Mouse (Mus musculus) thymus, postnatal 36 days (tissue): ENCODE results near the gene Rps6ka5.

Experiments
- DNase-seq, 2 experiments: peaks; one replicate each; pipeline ENCODE4 v3.0.0; 2022; ENCODE audit warnings: mixed read lengths in 2 of 2

The Rps6ka5 gene

DNA sequence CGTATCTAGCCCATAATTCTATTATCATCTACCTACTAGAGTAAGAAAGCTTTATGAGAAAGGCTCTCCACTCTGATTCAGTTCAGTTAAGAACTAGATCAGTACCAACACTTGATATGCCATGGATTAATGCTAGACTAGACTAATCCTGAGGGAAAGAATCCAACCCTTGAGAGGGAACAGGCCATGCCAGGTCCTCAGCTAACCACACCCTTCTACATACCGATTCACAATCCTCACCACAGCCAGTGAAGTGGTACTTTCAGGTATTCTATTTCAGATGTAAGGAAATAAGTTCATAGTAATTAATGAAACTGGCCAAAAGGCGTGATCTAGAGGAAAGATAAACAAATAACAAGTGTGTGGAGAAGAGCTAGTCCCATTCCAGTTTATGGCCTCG, 70.8 kb downstream of the Rps6ka5 start:
- DNase-seq, result no peak

- no peak for DNase-seq
Observed at GRCm38 (mm10) chr12:100641936-100642335, 84.8 kb downstream of the Rps6ka5 start.

- DNase-seq, result no peak
Observed at GRCm38 (mm10) chr12:100640726-100641125, 86.1 kb downstream of the Rps6ka5 start.

- DNase-seq, result peak; percentile 43 to 53
Observed at GRCm38 (mm10) chr12:100639680-100640079, 87.1 kb downstream of the Rps6ka5 start.

- no peak for DNase-seq
Observed at GRCm38 (mm10) chr12:100637886-100638285, 88.9 kb downstream of the Rps6ka5 start.

DNA sequence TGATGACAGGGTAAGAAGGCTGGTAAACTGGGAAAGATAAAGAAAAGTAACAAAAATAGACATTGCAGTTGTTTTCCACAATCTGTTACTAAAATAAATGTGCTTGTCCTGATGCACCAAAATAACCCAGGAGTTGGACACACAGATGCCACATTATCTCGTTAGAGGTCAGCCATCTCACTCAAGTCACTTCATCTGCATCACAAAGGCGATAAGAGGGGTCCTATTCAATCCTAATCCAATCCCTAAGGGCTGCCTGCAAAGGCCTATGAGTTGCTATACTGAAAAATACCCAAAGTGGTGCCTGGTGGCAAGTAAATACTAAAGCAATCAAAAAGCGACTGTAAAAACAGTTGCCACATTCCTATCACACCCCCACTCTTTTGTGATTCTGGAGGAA, 90.0 kb downstream of the Rps6ka5 start:
- DNase-seq, result no peak

DNA sequence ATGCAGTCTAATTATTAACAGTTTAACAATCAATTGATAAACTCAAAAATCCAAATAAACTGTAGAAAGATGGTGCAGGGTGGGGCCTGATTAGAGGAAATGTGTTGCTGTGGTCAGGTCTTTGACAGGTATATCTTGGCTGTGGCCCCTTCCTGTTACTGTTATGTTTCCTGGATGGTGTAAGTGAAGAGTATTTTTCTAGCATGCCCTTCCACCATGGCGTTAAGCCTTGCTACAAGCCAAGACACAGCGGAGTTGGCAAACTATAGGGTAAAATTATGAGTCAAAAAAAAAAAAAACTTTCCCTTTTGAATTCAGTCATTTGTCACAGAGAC, 90.5 kb downstream of the Rps6ka5 start:
- DNase-seq, result no peak

DNA sequence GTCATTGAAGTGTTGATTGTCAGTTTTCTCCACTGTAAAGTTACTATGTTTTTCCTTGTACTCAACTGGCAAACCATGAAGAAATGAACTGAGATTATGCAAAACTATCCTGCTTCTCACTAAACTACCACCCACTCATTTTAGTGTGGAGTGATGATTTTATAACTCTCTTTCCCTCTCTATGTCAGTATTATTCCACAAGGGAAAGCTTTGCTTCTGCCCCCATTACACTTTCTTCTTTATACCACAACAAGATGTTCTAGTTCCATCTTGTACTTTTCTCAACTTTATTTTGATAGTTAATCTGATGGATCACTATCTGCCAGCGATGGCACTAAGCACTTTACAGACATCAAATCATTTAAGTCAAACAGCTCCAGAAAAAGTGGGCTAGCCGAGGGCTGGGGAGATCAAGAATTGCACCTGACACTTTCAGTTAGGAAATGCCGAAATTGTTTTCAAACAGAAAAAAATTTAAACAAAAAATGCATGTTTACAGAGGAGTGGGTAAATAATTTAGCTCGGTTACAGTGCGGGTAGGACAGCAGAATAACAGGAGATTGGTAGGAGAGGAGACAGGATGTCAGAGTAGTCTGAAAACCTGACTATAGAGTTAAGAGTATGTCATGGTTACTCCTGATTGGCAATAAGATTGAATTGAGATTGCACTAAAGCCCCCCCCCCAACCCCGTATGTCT, 91.0 kb downstream of the Rps6ka5 start:
- no peak for DNase-seq

DNA sequence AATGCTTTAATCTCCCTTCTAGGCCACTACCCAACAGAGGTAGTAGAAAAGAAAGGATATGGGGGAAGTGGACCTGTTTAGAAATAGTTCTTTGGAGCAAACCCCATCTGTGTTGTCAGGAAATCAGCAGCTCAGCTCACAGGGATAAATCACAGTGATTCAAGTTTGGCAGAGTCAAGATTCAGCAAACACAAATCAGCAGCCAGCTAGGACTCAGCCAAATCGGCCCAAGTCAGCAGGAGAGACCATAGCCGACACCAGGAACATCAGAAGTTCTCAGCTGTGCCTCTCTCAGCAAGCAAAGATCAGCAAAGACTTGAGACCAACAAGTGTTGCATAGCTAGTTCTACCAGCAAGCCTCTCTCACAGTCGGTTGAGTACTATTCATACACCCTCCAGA, 93.6 kb downstream of the Rps6ka5 start:
- DNase-seq, result no peak

- DNase-seq, result no peak
Observed at GRCm38 (mm10) chr12:100631286-100631685, 95.5 kb downstream of the Rps6ka5 start.

GRCm38 (mm10) chr12:100629126-100629920, 97.5 kb downstream of the Rps6ka5 start:
- no peak for DNase-seq

DNA sequence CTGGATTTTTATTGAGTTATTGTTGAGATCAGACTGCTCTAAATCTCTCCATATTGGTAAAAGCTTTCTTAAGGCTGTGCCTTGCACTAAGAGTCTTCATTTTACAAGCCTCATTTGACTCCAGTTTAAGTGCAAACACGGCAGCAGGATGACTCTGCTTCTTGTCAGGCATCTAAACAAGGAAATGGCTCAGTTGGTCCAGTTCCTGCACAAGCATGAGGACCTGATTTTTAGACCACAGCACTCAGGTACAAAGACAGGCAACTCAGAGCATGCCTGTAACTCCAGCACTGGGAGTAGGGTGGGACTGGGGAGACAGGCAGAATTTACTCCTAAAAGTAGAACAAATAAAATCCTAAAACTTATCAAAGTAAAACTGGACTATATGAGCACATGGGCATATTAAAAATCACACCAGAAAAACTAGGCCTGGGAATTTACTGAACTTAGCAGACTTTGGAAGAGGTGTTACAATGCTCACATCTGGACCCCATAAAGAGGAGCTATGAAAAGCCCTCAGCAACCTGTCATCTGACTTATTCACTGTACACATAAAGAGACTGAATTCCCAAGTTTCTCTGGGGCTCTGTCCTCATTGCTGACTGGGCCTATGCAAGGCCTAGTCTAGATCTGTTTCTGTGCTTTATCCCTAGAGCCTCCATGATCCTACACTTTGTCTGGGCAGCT, 99.6 kb downstream of the Rps6ka5 start:
- no peak for DNase-seq

DNA sequence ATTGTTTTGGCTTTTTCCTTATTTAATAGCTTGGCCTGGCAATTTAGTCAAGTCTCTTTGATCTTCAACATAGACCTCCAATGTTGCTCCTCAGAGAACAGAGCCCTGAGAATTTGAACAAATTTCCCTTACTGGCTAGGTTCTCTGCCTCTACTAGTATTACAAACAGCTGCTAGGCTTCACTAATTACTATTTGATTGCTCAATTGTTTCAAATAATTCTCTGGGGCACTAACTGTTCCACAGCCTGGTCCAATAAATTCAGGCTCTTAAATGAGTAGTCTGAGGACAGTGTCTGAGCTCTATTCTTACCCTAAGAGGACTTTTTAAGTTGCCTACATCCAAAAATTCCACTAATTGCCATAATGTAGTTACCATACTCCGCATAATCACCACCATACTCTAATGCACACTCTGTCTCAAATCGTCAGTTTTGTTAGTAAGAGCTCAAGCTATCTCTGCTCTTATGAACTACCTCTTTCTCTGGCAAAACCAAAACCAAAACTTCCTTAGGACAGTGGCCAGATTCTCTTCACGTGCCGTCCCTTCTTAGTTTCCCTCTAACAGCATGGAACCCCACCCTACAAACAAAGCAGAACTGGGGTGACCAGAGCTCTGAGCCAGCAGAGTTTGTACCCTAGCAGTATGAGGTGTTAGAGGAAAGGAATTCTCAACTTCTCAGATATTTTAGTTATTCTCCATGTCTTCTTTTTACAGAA, 100.4 kb downstream of the Rps6ka5 start:
- DNase-seq, result no peak

DNA sequence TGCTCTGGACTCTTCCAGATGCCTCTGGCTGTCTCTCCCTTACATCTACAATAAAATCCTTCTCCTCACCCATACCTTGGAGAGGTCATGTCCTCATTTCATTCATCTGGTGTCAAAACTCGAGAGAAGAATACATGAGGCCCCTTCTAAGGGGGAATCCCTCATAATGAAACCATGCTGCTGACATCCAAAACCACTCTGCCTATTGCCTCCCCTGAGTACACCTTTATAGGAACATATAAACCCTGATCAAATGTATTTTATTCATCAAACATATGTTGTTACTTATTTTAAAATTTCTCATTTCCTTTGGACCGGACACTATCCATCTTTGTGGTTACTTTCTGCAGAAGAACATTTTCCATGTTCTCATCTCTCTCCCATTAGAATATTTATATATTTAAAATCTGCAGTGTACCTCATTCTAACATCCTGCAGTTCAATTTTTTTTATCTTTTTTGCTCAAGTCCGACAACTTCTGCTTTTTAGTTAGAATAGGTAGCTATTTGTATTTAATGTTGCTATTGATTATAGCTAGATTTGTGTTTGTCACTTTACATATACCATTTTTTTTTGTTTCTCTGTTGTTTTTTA, 101.8 kb downstream of the Rps6ka5 start:
- no peak for DNase-seq

DNA sequence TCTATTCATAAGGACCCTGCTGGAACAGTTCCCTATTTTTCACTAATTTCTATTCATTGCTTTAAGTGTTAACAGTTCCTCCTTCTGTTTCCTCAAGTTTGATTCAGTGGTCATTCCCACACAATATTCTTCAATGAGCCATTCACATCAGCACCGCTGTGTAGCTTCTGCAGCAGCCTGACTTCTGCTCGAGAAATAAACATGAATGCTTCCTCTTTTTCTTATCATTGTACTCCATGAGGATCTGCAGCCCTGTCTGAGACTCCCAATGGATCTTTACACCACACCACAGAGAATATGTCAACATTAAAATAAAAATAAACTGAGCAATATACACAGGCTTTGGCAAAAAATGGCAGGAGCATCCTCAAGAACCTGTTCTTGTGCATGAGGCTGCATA, 111.5 kb downstream of the Rps6ka5 start:
- DNase-seq, result no peak

- no peak for DNase-seq
Observed at GRCm38 (mm10) chr12:100613878-100614277, 112.9 kb downstream of the Rps6ka5 start.

DNA sequence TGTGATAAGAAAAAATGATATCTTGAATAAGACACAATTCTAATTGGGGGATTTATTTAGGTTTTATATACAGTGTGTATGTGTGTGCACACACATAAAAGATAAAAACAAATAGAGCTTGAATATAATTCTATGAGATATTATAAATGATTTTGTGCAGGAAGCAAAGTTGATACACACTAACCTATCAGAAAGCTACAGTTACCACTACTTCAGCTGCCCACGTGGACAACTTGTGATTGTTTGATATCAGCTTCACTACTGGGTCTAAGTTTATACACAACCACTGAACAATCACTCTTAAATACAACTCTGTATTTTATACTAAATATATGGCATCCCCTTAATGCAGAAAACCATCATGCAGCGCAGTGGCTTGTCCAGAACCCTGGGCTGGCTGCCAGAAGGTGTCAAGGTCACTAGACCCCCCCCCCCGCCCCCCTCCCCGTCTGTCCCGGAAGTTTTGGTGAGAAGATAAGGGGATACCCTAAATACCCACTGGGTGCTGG, 113.5 kb downstream of the Rps6ka5 start:
- no peak for DNase-seq

DNA sequence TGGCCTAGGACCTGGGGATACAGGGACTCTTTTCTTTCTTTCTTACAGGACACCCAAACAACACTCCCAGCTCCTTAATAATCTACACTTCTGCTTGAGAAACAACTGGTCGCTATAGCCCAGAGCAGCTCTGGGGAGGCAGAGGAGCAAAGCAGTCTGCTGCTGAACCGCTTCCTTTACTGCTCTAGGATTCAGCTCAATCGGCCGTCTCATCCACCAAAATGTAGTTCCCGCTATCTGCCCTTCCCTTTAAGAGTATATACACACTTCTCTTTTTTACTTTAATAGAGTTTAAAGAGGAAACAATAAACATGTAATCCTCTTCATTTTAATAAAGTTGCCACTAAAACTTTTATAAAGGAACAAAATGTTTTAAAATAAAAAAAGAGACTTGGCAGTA, 117.0 kb downstream of the Rps6ka5 start:
- no peak for DNase-seq

DNA sequence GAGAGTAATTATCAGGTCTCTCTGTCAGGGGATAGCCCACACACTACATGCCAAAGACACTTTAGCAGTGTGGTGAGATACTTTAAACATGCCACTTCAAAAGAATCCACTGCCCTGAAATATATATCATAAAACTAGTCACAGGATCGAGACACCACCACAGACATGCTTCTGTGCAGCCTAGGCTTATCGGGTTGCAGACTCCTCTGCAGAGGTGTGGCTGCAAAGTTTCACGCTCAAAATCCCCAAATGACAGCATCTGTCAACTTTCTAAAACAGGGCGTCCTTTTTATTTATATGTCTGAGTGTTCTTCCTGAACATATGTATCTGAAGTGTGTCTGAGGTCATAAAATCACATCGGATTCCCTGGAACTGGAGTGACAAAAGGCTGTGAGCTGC, 117.7 kb downstream of the Rps6ka5 start:
- no peak for DNase-seq

- peak; percentile 28 to 35 for DNase-seq
Observed at GRCm38 (mm10) chr12:100606733-100607132, 120.0 kb downstream of the Rps6ka5 start.

- no peak for DNase-seq
Observed at GRCm38 (mm10) chr12:100605596-100605995, 121.2 kb downstream of the Rps6ka5 start.

DNA sequence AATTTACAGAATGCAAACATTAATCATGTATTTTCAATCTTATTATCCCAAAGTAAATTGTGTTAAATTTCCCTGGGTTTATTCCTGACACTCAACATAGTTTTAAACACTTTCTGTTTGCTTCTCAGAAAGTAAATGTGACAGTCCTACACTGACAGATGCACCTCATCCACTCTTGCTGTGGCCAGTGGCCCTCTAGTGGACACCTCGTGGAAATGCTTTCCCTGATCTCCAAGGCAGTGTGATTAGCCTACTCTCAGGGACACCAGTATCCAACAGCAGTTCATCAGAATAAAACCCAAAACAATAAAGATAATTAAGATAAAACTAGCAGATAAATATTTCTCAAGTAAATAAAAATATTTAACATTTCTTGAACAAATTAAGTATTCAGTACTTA, 122.2 kb downstream of the Rps6ka5 start:
- DNase-seq, result peak; percentile 26 to 46

- DNase-seq, result no peak
Observed at GRCm38 (mm10) chr12:100594700-100595099, 132.1 kb downstream of the Rps6ka5 start.
